Mouse (Mus musculus) midbrain, embryonic 15.5 days (tissue): ENCODE measurements around the gene Cog6. TPM values are rescaled to one million over a fixed set of nuclear protein-coding genes. Genes with fewer than 3 reads are reported as not detected.
A peak's percentile ranks its signal among the peaks of the same experiment; 100 is the strongest.

Source experiments
- ATAC-seq: fragments of 200-750 bp; cut with Nextera tagmentation; replicated peaks from 2 replicates; pipeline ENCODE4 v1.8.0; 2017; ENCODE audit warnings: moderate TSS enrichment
- H3K27ac ChIP-seq: fragments of 300-500 bp; sonication (generic); 2 replicates; pipeline ENCODE4 v1.5.1; 2015; ENCODE audit warnings: mild to moderate bottlenecking, inconsistent platforms
- H3K27me3 ChIP-seq: fragments of 300-500 bp; sonication (generic); replicated peaks from 2 replicates; pipeline ENCODE4 v1.6.1; 2015; ENCODE audit warnings: inconsistent platforms
- H3K36me3 ChIP-seq: fragments of 300-500 bp; sonication (generic); replicated peaks from 2 replicates; pipeline ENCODE4 v1.6.1; 2015; ENCODE audit warnings: inconsistent platforms
- H3K4me1 ChIP-seq: fragments of 300-500 bp; sonication (generic); 2 replicates; pipeline ENCODE4 v1.6.1; 2015; ENCODE audit warnings: inconsistent platforms
- H3K4me2 ChIP-seq: fragments of 300-500 bp; sonication (generic); 2 replicates; pipeline ENCODE4 v1.6.1; 2015; ENCODE audit warnings: inconsistent platforms, mild to moderate bottlenecking, moderate library complexity
- H3K4me3 ChIP-seq: fragments of 300-500 bp; sonication (generic); 2 replicates; pipeline ENCODE4 v1.5.1; 2015; ENCODE audit warnings: mild to moderate bottlenecking, inconsistent platforms
- H3K9ac ChIP-seq: fragments of 300-500 bp; sonication (generic); 2 replicates; pipeline ENCODE4 v1.6.1; 2015; ENCODE audit warnings: mild to moderate bottlenecking, inconsistent platforms
- H3K9me3 ChIP-seq: fragments of 300-500 bp; sonication (generic); 2 replicates; pipeline ENCODE4 v1.6.1; 2016; ENCODE audit warnings: inconsistent platforms
- WGBS: fragments of 180-500 bp; shearing (Covaris S2); methylation state at CpG from one replicate; pipeline ENCODE4 v1.1.7; 2015; ENCODE audit warnings: mixed read lengths; 5-methylcytosine and 5-hydroxymethylcytosine counted together
- polyA plus RNA-seq: library from polyadenylated mRNA; unstranded; fragments of >200 nt; fragmentation: Nextera tagmentation; extraction: Ambion mirVana; gene quantifications from 2 replicates; pipeline ENCODE4 v1.2.1, GENCODE M21; 2015

Gene Cog6
- polyA plus RNA-seq, 1 experiment from 2014 or later: 63.8 TPM

- no peak for ATAC-seq
- H3K27ac ChIP-seq: no peak overlapping the region
- no peaks in the 10 kb centered on the region for H3K36me3 ChIP-seq
- H3K4me2 ChIP-seq: peak overlapping the region; percentile 96
- H3K9me3 ChIP-seq: no peaks in the 10 kb centered on the region
- no peak overlapping the region for H3K9ac ChIP-seq
- 0 out of 2 replicates have a peak, but pooled peaks cover 5% of the 10 kb centered on the region for H3K27me3 ChIP-seq
- peaks cover 25% of the 10 kb centered on the region for H3K4me1 ChIP-seq
- WGBS: 89% methylated on average over 13 of the region's 13 CpGs
- 0 out of 2 replicates have a peak overlapping the region, but pooled peaks have one; percentile 85 for H3K4me3 ChIP-seq
These were observed 26.3 kb upstream of the Cog6 start for GRCm38 (mm10) chr3:53043206-53043780.

- peaks cover 25% of the 10 kb centered on the region for H3K4me1 ChIP-seq
- no peaks in the 10 kb centered on the region for H3K36me3 ChIP-seq
- 27% methylated on average over 9 of the region's 9 CpGs for WGBS
- no peak overlapping the region for H3K27ac ChIP-seq
- ATAC-seq: no peak
- no peaks in the 10 kb centered on the region for H3K9me3 ChIP-seq
- H3K4me3 ChIP-seq: peak overlapping the region; percentile 85
- H3K27me3 ChIP-seq: 0 out of 2 replicates have a peak, but pooled peaks cover 5% of the 10 kb centered on the region
- H3K9ac ChIP-seq: peak overlapping the region; percentile 74
- peak overlapping the region; percentile 96 for H3K4me2 ChIP-seq
These were observed 25.2 kb upstream of the Cog6 start for GRCm38 (mm10) chr3:53042240-53042567.

- Histone ChIP-seq H3K4me2 (peak within 1 kb of the TSS; percentile 96), H3K36me3 (no peaks in the 10 kb centered on the region), H3K4me1 (peaks cover 25% of the 10 kb centered on the region), H3K9ac (peak within 1 kb of the TSS; percentile 74), H3K4me3 (peak within 1 kb of the TSS; percentile 85), H3K27me3 (0 out of 2 replicates have a peak, but pooled peaks cover 5% of the 10 kb centered on the region), H3K27ac (peak within 1 kb of the TSS; percentile 74), H3K9me3 (no peaks in the 10 kb centered on the region)
- under 1% methylated on average over 56 of the region's 58 CpGs for WGBS
- peak; percentile 92 for ATAC-seq
These were observed 24.6 kb upstream of the Cog6 start, which contains the start of gene Lhfp for GRCm38 (mm10) chr3:53041411-53042239. TSS of gene Lhfp (plus strand) at chr3:53041528.

GRCm38 (mm10) chr3:53040593-53041410 is 23.8 kb upstream of the Cog6 start:
- Histone ChIP-seq H3K4me3 (peak overlapping the region; percentile 85), H3K36me3 (no peaks in the 10 kb centered on the region), H3K9me3 (no peaks in the 10 kb centered on the region), H3K4me1 (peaks cover 25% of the 10 kb centered on the region), H3K4me2 (peak overlapping the region; percentile 96), H3K27ac (peak overlapping the region; percentile 74), H3K27me3 (0 out of 2 replicates have a peak, but pooled peaks cover 5% of the 10 kb centered on the region), H3K9ac (peak overlapping the region; percentile 74)
- peak; percentile 63; the same call in 1 of the 2 replicates for ATAC-seq
- WGBS: 6% methylated on average over 17 of the region's 17 CpGs

GRCm38 (mm10) chr3:53039746-53040145 is 22.7 kb upstream of the Cog6 start:
- Histone ChIP-seq H3K4me1 (peaks cover 23% of the 10 kb centered on the region), H3K36me3 (no peaks in the 10 kb centered on the region), H3K4me3 (no peak overlapping the region), H3K9ac (no peak overlapping the region), H3K27ac (no peak overlapping the region), H3K4me2 (no peak overlapping the region), H3K9me3 (no peaks in the 10 kb centered on the region), H3K27me3 (0 out of 2 replicates have a peak, but pooled peaks cover 5% of the 10 kb centered on the region)
- no peak for ATAC-seq
- WGBS: 67% methylated on average over 8 of the region's 8 CpGs

- Histone ChIP-seq H3K4me2 (no peak overlapping the region), H3K27me3 (0 out of 2 replicates have a peak, but pooled peaks cover 5% of the 10 kb centered on the region), H3K9me3 (no peaks in the 10 kb centered on the region), H3K9ac (no peak overlapping the region), H3K27ac (no peak overlapping the region), H3K4me3 (no peak overlapping the region), H3K36me3 (no peaks in the 10 kb centered on the region), H3K4me1 (peaks cover 17% of the 10 kb centered on the region)
- no peak for ATAC-seq
- WGBS: 74% methylated on average over 5 of the region's 5 CpGs
These were observed 21.9 kb upstream of the Cog6 start for GRCm38 (mm10) chr3:53038913-53039312.

GRCm38 (mm10) chr3:53036941-53037340 is 19.9 kb upstream of the Cog6 start:
- no peak overlapping the region for H3K9ac ChIP-seq
- ATAC-seq: no peak
- H3K9me3 ChIP-seq: no peaks in the 10 kb centered on the region
- H3K4me1 ChIP-seq: peaks cover 4% of the 10 kb centered on the region
- WGBS: 93% methylated on average over 7 of the region's 7 CpGs
- H3K36me3 ChIP-seq: no peaks in the 10 kb centered on the region
- no peak overlapping the region for H3K4me2 ChIP-seq
- no peaks in the 10 kb centered on the region for H3K27me3 ChIP-seq
- H3K4me3 ChIP-seq: no peak overlapping the region
- no peak overlapping the region for H3K27ac ChIP-seq

- peaks cover 2% of the 10 kb centered on the region for H3K4me1 ChIP-seq
- no peak for ATAC-seq
- 83% methylated on average over 5 of the region's 5 CpGs for WGBS
- no peaks in the 10 kb centered on the region for H3K36me3 ChIP-seq
- H3K27me3 ChIP-seq: no peaks in the 10 kb centered on the region
- H3K4me2 ChIP-seq: no peak overlapping the region
- no peak overlapping the region for H3K27ac ChIP-seq
- H3K9me3 ChIP-seq: no peaks in the 10 kb centered on the region
- no peak overlapping the region for H3K9ac ChIP-seq
- no peak overlapping the region for H3K4me3 ChIP-seq
These were observed 19.0 kb upstream of the Cog6 start for GRCm38 (mm10) chr3:53036076-53036475.

GRCm38 (mm10) chr3:53033448-53033847 is 16.4 kb upstream of the Cog6 start:
- no peaks in the 10 kb centered on the region for H3K27me3 ChIP-seq
- H3K4me3 ChIP-seq: no peak overlapping the region
- no peak overlapping the region for H3K27ac ChIP-seq
- ATAC-seq: no peak
- H3K4me1 ChIP-seq: no peaks in the 10 kb centered on the region
- no peaks in the 10 kb centered on the region for H3K36me3 ChIP-seq
- no peak overlapping the region for H3K9ac ChIP-seq
- no peaks in the 10 kb centered on the region for H3K9me3 ChIP-seq
- 26% methylated on average over 3 of the region's 3 CpGs for WGBS
- no peak overlapping the region for H3K4me2 ChIP-seq

- H3K9me3 ChIP-seq: no peaks in the 10 kb centered on the region
- ATAC-seq: no peak
- H3K9ac ChIP-seq: no peak overlapping the region
- H3K4me3 ChIP-seq: no peak overlapping the region
- WGBS: 65% methylated on average over 5 of the region's 5 CpGs
- no peak overlapping the region for H3K4me2 ChIP-seq
- H3K36me3 ChIP-seq: no peaks in the 10 kb centered on the region
- no peaks in the 10 kb centered on the region for H3K4me1 ChIP-seq
- H3K27ac ChIP-seq: no peak overlapping the region
- no peaks in the 10 kb centered on the region for H3K27me3 ChIP-seq
These were observed 15.4 kb upstream of the Cog6 start for GRCm38 (mm10) chr3:53032432-53032831.

GRCm38 (mm10) chr3:53031586-53031985 is 14.5 kb upstream of the Cog6 start:
- H3K4me3 ChIP-seq: no peak overlapping the region
- no peak for ATAC-seq
- no peaks in the 10 kb centered on the region for H3K36me3 ChIP-seq
- no peaks in the 10 kb centered on the region for H3K4me1 ChIP-seq
- no peaks in the 10 kb centered on the region for H3K9me3 ChIP-seq
- no peak overlapping the region for H3K9ac ChIP-seq
- WGBS: 47% methylated on average over 6 of the region's 6 CpGs
- H3K27me3 ChIP-seq: no peaks in the 10 kb centered on the region
- no peak overlapping the region for H3K4me2 ChIP-seq
- H3K27ac ChIP-seq: no peak overlapping the region

GRCm38 (mm10) chr3:53029046-53029445 is 12.0 kb upstream of the Cog6 start:
- H3K27me3 ChIP-seq: no peaks in the 10 kb centered on the region
- H3K4me2 ChIP-seq: no peak overlapping the region
- H3K4me3 ChIP-seq: no peak overlapping the region
- no peak overlapping the region for H3K9ac ChIP-seq
- WGBS: 24% methylated on average over 7 of the region's 7 CpGs
- no peaks in the 10 kb centered on the region for H3K36me3 ChIP-seq
- H3K9me3 ChIP-seq: no peaks in the 10 kb centered on the region
- peak; percentile 75; the same call in 1 of the 2 replicates for ATAC-seq
- H3K27ac ChIP-seq: no peak overlapping the region
- no peaks in the 10 kb centered on the region for H3K4me1 ChIP-seq
